Mouse (Mus musculus) heart, adult 9 months (tissue): ENCODE results near the gene Cd63.

Experiments
- DNase-seq, 2 experiments: peaks; one replicate each; pipeline ENCODE4 v3.0.0; 2022; ENCODE audit warnings: low spot score in 2 of 2

Cd63 gene

DNA sequence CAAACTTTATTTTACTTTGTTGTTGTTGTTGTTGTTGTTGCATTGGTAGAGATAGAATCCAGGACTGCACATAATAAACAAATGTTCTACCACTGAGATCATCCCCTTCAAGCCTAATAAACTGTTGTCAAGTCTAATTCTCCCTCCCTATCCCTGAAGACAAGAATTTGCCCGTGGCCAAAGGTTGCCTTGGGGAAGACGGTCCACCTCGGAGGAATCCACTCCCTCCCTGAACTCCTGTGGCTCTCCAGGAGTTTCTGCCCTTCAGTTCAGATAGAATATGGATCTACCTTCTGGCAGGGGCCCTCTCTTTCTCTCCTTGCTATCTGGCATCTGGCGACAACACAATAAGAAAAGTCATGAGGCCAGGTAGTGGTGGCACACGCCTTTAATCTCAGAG is 4.0 kb downstream of the Cd63 start:
- DNase-seq, result no peak

- no peak for DNase-seq
Observed at GRCm38 (mm10) chr10:128908778-128909448, 8.1 kb downstream of the Cd63 start.

DNA sequence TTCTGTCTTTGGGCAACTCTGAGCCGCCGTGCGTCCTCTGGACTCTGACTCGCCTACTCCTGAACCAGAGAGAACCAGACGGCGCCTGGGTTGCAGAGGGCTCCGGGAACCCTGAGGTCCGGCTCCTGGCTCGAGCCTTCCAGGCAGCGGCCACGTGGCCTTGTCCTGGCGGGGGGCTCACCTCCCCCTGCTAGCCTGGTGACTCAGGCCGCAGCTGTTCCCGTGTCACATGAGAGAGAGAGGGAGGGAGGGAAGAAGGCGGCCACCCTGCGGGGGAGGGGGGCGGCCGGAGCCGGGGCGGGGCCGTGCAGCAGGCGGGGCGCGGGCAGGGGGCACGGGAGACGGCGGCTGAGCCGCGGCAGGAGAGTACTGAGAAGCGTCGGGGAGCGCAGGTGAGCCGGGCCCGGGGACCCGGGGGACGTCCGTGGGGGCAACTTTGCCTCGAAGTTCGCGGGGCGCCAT is 8.8 kb downstream of the Cd63 start:
- peak; percentile 89 to 91 for DNase-seq

- DNase-seq, result no peak
Observed at GRCm38 (mm10) chr10:128910066-128910841, 9.5 kb downstream of the Cd63 start.

- no peak for DNase-seq
Observed at GRCm38 (mm10) chr10:128911430-128911829, 10.6 kb downstream of the Cd63 start.

GRCm38 (mm10) chr10:128912268-128912667 is 11.5 kb downstream of the Cd63 start:
- no peak for DNase-seq

GRCm38 (mm10) chr10:128912791-128913190 is 12.0 kb downstream of the Cd63 start:
- DNase-seq, result no peak

DNA sequence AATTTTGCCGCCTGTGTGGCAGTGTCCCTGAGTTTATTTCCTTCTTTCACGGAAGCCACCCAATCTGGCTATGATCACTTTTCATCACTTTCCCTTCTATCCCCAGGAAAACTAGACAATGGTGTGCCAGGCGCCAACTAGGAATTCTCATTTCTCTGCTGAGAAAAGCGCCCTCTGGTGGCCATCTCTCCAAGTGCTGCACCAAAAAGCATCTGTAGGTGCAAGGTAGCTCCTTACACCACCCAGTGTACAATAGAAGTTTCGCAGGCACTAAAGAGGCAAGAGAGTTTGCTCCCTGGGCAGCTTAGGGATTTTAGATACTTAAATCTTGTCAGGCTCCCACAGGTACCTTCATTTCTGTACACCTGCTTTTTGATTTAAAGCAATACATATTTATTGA is 12.4 kb downstream of the Cd63 start:
- peak in 1 of 2 experiments; percentile 85 for DNase-seq

DNA sequence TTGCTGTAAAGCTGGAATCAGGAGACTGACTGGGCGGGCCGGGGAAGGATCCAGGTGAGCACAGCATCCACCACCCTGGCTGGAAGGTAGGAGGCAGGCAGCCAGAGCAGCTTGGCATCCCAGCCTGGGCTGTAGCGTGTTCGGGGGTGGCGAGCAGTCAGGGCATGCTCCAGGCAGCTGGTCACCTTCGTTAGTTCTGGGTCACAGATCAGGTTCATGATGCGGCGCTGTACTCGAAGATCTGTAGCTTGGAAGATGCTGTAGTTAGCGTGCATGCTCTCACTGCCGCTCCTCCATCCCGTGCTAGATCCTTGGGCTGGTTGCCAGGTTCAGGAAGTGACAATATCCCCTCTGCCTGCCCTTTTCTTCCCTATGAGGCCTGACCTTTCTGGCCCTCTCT is 12.9 kb downstream of the Cd63 start:
- no peak for DNase-seq

DNA sequence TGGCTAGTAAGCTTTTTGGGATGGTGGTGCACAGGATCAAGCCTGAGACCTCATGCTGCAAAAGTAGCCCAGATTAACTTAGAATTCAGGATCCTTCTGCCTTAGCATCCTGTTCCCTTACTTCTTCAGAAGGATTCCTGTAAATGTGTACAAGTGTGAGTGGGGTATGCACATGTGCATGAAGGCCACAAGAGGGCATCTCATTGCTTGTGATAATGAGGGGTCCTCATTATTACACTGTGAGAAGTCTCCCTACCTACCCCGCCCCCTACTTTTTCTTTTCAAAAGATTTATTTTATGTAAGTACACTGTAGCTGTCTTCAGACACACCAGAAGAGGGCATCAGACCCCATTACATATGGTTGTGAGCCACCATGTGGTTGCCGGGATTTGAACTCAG is 14.8 kb downstream of the Cd63 start:
- no peak for DNase-seq

DNA sequence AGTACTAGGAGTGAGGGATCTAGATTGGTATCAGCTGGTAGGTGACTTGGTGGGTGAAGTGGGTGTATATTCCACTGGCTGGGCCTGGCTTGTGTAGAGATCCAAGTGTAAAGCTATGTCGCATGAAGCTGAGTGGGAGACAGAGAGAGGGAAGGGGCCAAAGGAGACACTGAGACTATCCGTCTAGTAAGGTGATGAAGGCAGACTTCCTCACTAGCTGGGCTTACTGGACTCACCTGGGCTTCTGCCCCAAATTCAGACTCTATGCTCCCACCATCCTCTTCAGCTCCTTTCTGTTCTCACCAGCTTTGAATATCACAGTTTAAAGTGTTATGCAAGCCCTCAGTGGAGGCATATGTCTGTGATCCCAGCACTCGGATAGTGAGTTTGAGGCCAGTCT is 15.9 kb downstream of the Cd63 start:
- DNase-seq, result no peak

- no peak for DNase-seq
Observed at GRCm38 (mm10) chr10:128917400-128917799, 16.6 kb downstream of the Cd63 start.

- DNase-seq, result peak in 1 of 2 experiments; percentile 39
Observed at GRCm38 (mm10) chr10:128918246-128918645, 17.5 kb downstream of the Cd63 start.

DNA sequence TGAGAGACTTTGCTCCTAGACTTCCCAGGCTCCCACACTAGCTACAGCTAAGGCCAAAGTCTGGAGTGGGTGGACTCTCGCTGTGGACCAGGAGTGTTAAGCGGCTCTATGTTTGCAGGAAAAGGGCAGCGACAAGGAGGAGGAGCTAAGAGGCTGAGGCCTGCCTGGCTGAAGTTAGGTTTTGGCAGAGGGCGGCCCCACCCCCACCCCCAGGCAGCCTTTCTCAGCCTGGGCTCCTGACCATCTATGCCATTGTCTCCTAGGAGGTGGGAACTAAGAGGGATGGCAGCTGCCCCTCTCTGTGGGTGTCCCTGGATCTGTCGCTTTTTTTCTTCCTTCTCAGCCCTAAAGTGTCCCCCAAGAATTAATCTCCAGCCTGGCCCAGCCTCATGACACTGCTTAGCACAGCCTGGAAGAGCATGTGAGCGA is 18.4 kb downstream of the Cd63 start:
- DNase-seq, result peak in 1 of 2 experiments; percentile 47

DNA sequence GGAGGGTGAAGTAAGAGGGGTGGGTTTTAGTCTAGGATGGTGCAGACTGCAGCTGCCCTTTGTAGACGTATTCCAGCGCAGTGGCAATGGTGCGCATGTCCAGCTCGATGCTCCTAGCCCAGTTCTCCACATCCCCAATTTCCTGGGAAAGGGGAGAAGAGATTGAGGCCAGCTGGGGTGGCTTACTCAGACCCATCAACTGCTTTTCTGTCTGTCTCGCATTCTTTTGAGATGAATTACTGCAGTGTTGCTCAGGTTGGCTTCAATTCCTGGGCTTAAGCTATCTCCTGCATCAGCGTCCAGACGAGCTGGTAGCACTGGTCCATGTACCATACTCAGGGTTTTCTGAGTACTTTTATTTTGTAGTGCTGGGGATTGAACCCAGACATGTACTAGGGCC is 19.2 kb downstream of the Cd63 start:
- DNase-seq, result no peak

DNA sequence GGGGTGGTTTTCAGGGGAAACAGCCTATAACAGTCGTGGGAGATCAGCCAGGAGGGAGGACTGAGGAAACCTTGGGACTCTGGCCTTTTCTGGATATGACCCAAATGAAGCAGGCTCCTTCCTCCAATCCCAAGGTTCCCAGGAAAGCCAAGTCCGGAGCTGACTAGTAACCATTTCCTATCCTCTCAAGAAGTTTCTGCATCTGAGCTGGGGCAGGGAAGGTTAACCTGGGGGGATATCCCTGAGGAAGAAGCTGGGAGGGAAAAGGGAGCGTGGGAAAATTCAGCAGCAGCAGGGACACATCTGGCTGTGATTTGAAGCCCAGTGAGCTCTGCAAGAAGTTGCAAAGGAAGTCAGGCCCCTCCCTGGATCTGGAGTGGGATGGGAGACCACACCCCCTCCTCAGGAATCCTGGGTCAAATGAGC is 20.0 kb downstream of the Cd63 start:
- DNase-seq, result peak; percentile 56 to 74

DNA sequence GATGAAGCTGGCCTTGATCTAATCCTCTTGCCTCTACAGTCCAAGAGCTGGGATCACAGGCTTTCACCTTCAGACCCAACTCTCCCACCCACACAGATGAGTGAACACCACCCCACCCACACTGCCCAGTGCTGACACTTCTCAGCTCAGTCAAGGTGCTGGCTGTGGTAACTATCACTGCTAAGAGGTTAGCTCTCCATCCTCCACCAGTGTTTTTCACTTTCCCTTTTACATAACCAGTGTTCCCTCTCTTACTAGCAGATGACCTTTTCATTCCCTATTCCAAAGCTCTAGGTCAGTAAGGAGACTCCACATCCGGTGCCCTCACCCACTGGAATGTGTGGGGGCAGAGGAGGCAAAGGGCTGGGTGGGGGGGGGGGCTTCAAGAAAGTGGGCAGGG is 20.5 kb downstream of the Cd63 start:
- no peak for DNase-seq

- no peak for DNase-seq
Observed at GRCm38 (mm10) chr10:128921883-128922821, 21.4 kb downstream of the Cd63 start.

GRCm38 (mm10) chr10:128922822-128923012 is 21.9 kb downstream of the Cd63 start, which contains the start of gene Rdh5:
Rdh5 (minus strand) TSS chr10:128922888.
- DNase-seq, result no peak

GRCm38 (mm10) chr10:128923013-128923691 is 22.4 kb downstream of the Cd63 start:
- DNase-seq, result peak; percentile 96

- DNase-seq, result no peak
Observed at GRCm38 (mm10) chr10:128923935-128924334, 23.1 kb downstream of the Cd63 start, which contains the start of gene Bloc1s1. Bloc1s1 (minus strand) TSS chr10:128924035.

DNA sequence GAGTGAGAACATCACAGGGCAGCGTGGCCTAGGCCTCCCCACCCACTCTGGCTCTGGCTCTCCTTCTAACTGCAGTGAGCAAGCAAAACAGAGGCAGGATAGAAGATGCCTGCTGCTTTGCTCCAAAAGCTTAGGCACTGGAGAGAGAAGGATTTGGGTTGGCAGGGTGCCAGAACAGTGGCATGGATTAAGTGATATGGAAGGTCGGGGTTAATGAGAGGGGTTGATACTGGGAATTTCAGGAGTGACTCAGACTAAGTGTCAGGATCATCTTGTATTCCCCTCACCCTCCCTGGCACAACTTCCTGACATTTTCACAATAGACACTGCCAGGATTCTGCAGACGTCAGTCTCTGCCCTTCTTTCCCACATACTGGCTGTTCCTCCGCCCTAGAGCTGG is 27.6 kb downstream of the Cd63 start:
- no peak for DNase-seq
